Mouse (Mus musculus) midbrain, embryonic 14.5 days (tissue): ENCODE measurements around the gene Fbxl2. TPM values are rescaled to one million over a fixed set of nuclear protein-coding genes. Genes with fewer than 3 reads are reported as not detected.

Experiments
- ATAC-seq: fragments of 200-750 bp; cut with Nextera tagmentation; 2 replicates; pipeline ENCODE4 v1.8.0; 2017; ENCODE audit warnings: moderate number of reproducible peaks, moderate library complexity; ENCODE audit not compliant: low FRiP score, low TSS enrichment
- DNase-seq: peaks from one replicate; pipeline ENCODE4 v3.0.0-alpha.2; 2015
- H3K27ac ChIP-seq: fragments of 300-500 bp; sonication (generic); replicated peaks from 2 replicates; pipeline ENCODE4 v1.5.1; 2014; ENCODE audit warnings: mild to moderate bottlenecking, low read depth, low read length, moderate library complexity
- H3K27me3 ChIP-seq: fragments of 300-500 bp; sonication (generic); 2 replicates; pipeline ENCODE4 v1.6.1; 2014; ENCODE audit warnings: low read length, control low read depth, mixed read lengths; ENCODE audit not compliant: control insufficient read depth, insufficient read depth
- H3K36me3 ChIP-seq: fragments of 300-500 bp; sonication (generic); 2 replicates; pipeline ENCODE4 v1.6.1; 2014; ENCODE audit warnings: low read length, control low read depth; ENCODE audit not compliant: control insufficient read depth, insufficient read depth
- H3K4me1 ChIP-seq: fragments of 300-500 bp; sonication (generic); 2 replicates; pipeline ENCODE4 v1.6.1; 2014; ENCODE audit warnings: mild to moderate bottlenecking, antibody characterized with exemption, low read length, control low read depth; ENCODE audit not compliant: control insufficient read depth, insufficient read depth
- H3K4me2 ChIP-seq: fragments of 300-500 bp; sonication (generic); 2 replicates; pipeline ENCODE4 v1.6.1; 2014; ENCODE audit warnings: mild to moderate bottlenecking, low read length, moderate library complexity
- H3K4me3 ChIP-seq: fragments of 300-500 bp; sonication (generic); replicated peaks from 2 replicates; pipeline ENCODE4 v1.5.1; 2014; ENCODE audit warnings: low read depth, low read length
- H3K9ac ChIP-seq: fragments of 300-500 bp; sonication (generic); replicated peaks from 2 replicates; pipeline ENCODE4 v1.6.1; 2014; ENCODE audit warnings: mild to moderate bottlenecking, low read length, moderate library complexity
- H3K9me3 ChIP-seq: fragments of 300-500 bp; sonication (generic); 2 replicates; pipeline ENCODE4 v1.6.1; 2016; ENCODE audit warnings: low read length, control low read depth, mixed read lengths; ENCODE audit not compliant: control insufficient read depth
- WGBS: fragments of 180-500 bp; shearing (Covaris S2); extraction: QIAGEN DNeasy Blood & Tissue Kit; methylation state at CpG from one replicate; pipeline ENCODE4 v1.1.7; 2014; 5-methylcytosine and 5-hydroxymethylcytosine counted together
- polyA plus RNA-seq: library from polyadenylated mRNA; unstranded; fragments of >200 nt; fragmentation: Nextera tagmentation; extraction: Ambion mirVana; gene quantifications from 2 replicates; pipeline ENCODE4 v1.2.1, GENCODE M21; 2014

The Fbxl2 gene
- polyA plus RNA-seq, 1 experiment from 2014 or later: 29.0 TPM

- Histone ChIP-seq H3K4me2 (no peak overlapping the region), H3K4me1 (no peaks in the 10 kb centered on the region), H3K9me3 (no peaks in the 10 kb centered on the region), H3K4me3 (no peak overlapping the region), H3K27me3 (no peaks in the 10 kb centered on the region), H3K27ac (no peak overlapping the region), H3K36me3 (peaks cover 96% of the 10 kb centered on the region), H3K9ac (no peak overlapping the region)
- DNase-seq (no peak), ATAC-seq (no peak)
- WGBS: 87% methylated on average over 4 of the region's 4 CpGs
Measured at GRCm38 (mm10) chr9:113974945-113975344, 71.0 kb downstream of the Fbxl2 start.

DNA sequence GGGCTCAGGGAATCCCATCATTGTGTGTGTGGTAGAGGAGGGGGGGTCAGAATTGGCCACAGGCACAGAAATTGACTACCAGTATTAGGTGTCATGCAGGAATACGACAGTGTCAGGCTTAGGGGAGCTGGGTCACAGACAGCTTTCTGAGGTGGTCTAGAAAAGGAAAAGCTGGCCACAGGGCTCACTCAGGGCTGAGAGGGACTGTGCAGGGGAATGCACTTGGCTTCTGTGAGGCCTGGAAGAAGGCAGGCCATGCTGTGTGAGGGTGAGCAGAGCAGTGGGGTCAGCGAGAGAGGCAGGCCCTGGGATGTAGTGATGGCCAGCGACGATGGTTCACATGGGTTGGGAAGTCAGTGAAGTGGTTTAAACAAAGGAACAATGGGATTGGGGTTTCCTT is 72.1 kb downstream of the Fbxl2 start:
- no peaks in the 10 kb centered on the region for H3K27me3 ChIP-seq
- peaks cover 96% of the 10 kb centered on the region for H3K36me3 ChIP-seq
- no peaks in the 10 kb centered on the region for H3K4me1 ChIP-seq
- H3K27ac ChIP-seq: no peak overlapping the region
- H3K9me3 ChIP-seq: no peaks in the 10 kb centered on the region
- ATAC-seq (no peak), DNase-seq (no peak)
- 75% methylated on average over 4 of the region's 4 CpGs for WGBS
- no peak overlapping the region for H3K4me2 ChIP-seq
- no peak overlapping the region for H3K4me3 ChIP-seq
- H3K9ac ChIP-seq: no peak overlapping the region

GRCm38 (mm10) chr9:113971615-113972014 is 74.4 kb downstream of the Fbxl2 start:
- DNase-seq: no peak
- no peak for ATAC-seq

GRCm38 (mm10) chr9:113970041-113970440 is 76.0 kb downstream of the Fbxl2 start:
- H3K27me3 ChIP-seq: no peaks in the 10 kb centered on the region
- H3K4me2 ChIP-seq: no peak overlapping the region
- no peaks in the 10 kb centered on the region for H3K4me1 ChIP-seq
- no peak overlapping the region for H3K9ac ChIP-seq
- no peaks in the 10 kb centered on the region for H3K9me3 ChIP-seq
- 92% methylated on average over 14 of the region's 14 CpGs for WGBS
- ATAC-seq: no peak
- DNase-seq: no peak
- H3K36me3 ChIP-seq: peaks cover 95% of the 10 kb centered on the region
- H3K4me3 ChIP-seq: no peak overlapping the region
- H3K27ac ChIP-seq: no peak overlapping the region

More at GRCm38 (mm10) chr9:113971615-113972014, 74.4 kb downstream of the Fbxl2 start:
- no peaks in the 10 kb centered on the region for H3K4me1 ChIP-seq
- H3K9ac ChIP-seq: no peak overlapping the region
- no peak overlapping the region for H3K27ac ChIP-seq
- H3K27me3 ChIP-seq: no peaks in the 10 kb centered on the region
- peaks cover 95% of the 10 kb centered on the region for H3K36me3 ChIP-seq
- H3K4me3 ChIP-seq: no peak overlapping the region
- WGBS: 86% methylated on average over 8 of the region's 8 CpGs
- no peaks in the 10 kb centered on the region for H3K9me3 ChIP-seq
- no peak overlapping the region for H3K4me2 ChIP-seq

GRCm38 (mm10) chr9:113969399-113969798 is 76.6 kb downstream of the Fbxl2 start:
- Histone ChIP-seq H3K36me3 (peaks cover 95% of the 10 kb centered on the region), H3K27me3 (no peaks in the 10 kb centered on the region), H3K4me2 (no peak overlapping the region), H3K9ac (no peak overlapping the region), H3K4me3 (no peak overlapping the region), H3K9me3 (no peaks in the 10 kb centered on the region), H3K27ac (no peak overlapping the region), H3K4me1 (no peaks in the 10 kb centered on the region)
- DNase-seq: no peak
- ATAC-seq: no peak
- WGBS: 98% methylated on average over 8 of the region's 8 CpGs

GRCm38 (mm10) chr9:113968967-113969366 is 77.0 kb downstream of the Fbxl2 start:
- Histone ChIP-seq H3K4me1 (no peaks in the 10 kb centered on the region), H3K9ac (no peak overlapping the region), H3K36me3 (peaks cover 95% of the 10 kb centered on the region), H3K4me2 (no peak overlapping the region), H3K27me3 (no peaks in the 10 kb centered on the region), H3K27ac (no peak overlapping the region), H3K4me3 (no peak overlapping the region), H3K9me3 (no peaks in the 10 kb centered on the region)
- DNase-seq (no peak), ATAC-seq (no peak)
- WGBS: 93% methylated on average over 7 of the region's 7 CpGs

- Histone ChIP-seq H3K4me2 (no peak overlapping the region), H3K27me3 (no peaks in the 10 kb centered on the region), H3K9me3 (no peaks in the 10 kb centered on the region), H3K4me1 (no peaks in the 10 kb centered on the region), H3K36me3 (peaks cover 88% of the 10 kb centered on the region), H3K9ac (no peak overlapping the region), H3K27ac (no peak overlapping the region), H3K4me3 (no peak overlapping the region)
- WGBS: 95% methylated on average over 4 of the region's 4 CpGs
- DNase-seq: no peak
- ATAC-seq: no peak
Measured at GRCm38 (mm10) chr9:113966838-113967237, 79.2 kb downstream of the Fbxl2 start.

DNA sequence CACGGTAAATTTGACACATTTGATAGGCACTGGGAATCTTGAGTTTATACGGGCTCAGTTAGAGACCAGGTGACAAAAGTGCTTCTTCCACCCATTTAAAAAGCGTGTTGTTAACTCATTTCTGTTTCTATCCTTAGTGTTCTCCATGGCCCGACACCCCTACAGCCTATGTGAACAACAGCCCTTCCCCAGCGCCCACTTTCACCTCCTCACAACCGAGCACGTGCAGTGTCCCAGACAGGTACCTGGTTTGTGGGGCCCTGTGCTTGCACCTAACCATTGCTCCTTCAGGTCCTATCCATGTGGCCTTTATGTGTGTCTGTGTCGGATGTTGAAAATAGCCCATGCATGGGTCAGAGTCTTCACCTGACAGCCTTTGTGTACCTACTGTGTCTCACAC is 81.6 kb downstream of the Fbxl2 start:
- Histone ChIP-seq H3K9ac (no peak overlapping the region), H3K36me3 (peaks cover 84% of the 10 kb centered on the region), H3K9me3 (no peaks in the 10 kb centered on the region), H3K4me2 (no peak overlapping the region), H3K4me1 (no peaks in the 10 kb centered on the region), H3K27me3 (no peaks in the 10 kb centered on the region), H3K4me3 (no peak overlapping the region), H3K27ac (no peak overlapping the region)
- 96% methylated on average over 8 of the region's 8 CpGs for WGBS
- ATAC-seq: no peak
- no peak for DNase-seq

DNA sequence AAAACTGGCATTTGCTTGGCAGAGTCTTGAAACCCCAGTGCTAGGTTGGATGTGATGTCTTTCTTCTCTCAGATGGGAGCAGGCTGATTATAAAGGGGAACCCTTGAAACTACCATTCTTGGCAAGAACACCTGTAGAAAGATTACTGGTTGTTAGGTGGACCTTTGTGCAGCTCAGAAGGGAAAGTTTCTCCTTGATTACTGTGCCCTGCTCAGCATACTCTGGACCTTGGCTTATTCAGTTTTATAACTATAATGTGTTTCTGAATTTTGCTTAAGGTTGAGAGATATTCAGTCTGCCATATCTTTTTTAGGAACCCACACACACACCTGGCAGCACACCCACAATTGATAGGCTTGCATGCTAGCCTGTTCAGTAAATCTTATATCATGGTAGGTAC is 82.3 kb downstream of the Fbxl2 start:
- ATAC-seq: no peak

More for the DNA sequence above, 82.3 kb downstream of the Fbxl2 start:
- H3K4me1 ChIP-seq: no peaks in the 10 kb centered on the region
- peaks cover 84% of the 10 kb centered on the region for H3K36me3 ChIP-seq
- no peak overlapping the region for H3K4me3 ChIP-seq
- H3K9me3 ChIP-seq: no peaks in the 10 kb centered on the region
- H3K9ac ChIP-seq: no peak overlapping the region
- no peak for DNase-seq
- H3K4me2 ChIP-seq: no peak overlapping the region
- H3K27ac ChIP-seq: no peak overlapping the region
- H3K27me3 ChIP-seq: no peaks in the 10 kb centered on the region
